Mouse (Mus musculus) neural tube, embryonic 11.5 days (tissue): ENCODE data around the gene Trib2. TPM values are rescaled to one million over a fixed set of nuclear protein-coding genes. Genes with fewer than 3 reads are reported as not detected.

Experiments used
- ATAC-seq: fragments of 200-750 bp; cut with Nextera tagmentation; 2 replicates; pipeline ENCODE4 v1.8.0; 2017; ENCODE audit warnings: moderate number of reproducible peaks, mild to moderate bottlenecking, moderate TSS enrichment, moderate library complexity; ENCODE audit not compliant: insufficient read depth, low FRiP score, low TSS enrichment
- DNase-seq: peaks from one replicate; pipeline ENCODE4 v3.0.0-alpha.2; 2015; ENCODE audit warnings: low spot score
- H3K27ac ChIP-seq: fragments of 300-500 bp; sonication (generic); 2 replicates; pipeline ENCODE4 v1.5.1; 2014; ENCODE audit warnings: low read depth, mild to moderate bottlenecking, low read length
- H3K27me3 ChIP-seq: fragments of 300-500 bp; sonication (generic); 2 replicates; pipeline ENCODE4 v1.6.1; 2014; ENCODE audit warnings: mild to moderate bottlenecking, low read length, mixed read lengths; ENCODE audit not compliant: control insufficient read depth, insufficient read depth
- H3K36me3 ChIP-seq: fragments of 300-500 bp; sonication (generic); 2 replicates; pipeline ENCODE4 v1.6.1; 2014; ENCODE audit warnings: mild to moderate bottlenecking, low read length, moderate library complexity, mixed read lengths; ENCODE audit not compliant: control insufficient read depth, insufficient read depth
- H3K4me1 ChIP-seq: fragments of 300-500 bp; sonication (generic); 2 replicates; pipeline ENCODE4 v1.6.1; 2014; ENCODE audit warnings: low read length, mixed read lengths; ENCODE audit not compliant: control insufficient read depth, insufficient read depth
- H3K4me2 ChIP-seq: fragments of 300-500 bp; sonication (generic); 2 replicates; pipeline ENCODE4 v1.6.1; 2014; ENCODE audit warnings: low read depth, mild to moderate bottlenecking, moderate library complexity
- H3K4me3 ChIP-seq: fragments of 300-500 bp; sonication (generic); 2 replicates; pipeline ENCODE4 v1.5.1; 2014; ENCODE audit warnings: low read depth, low read length
- H3K9ac ChIP-seq: fragments of 300-500 bp; sonication (generic); 2 replicates; pipeline ENCODE4 v1.6.1; 2014; ENCODE audit warnings: mild to moderate bottlenecking, low read length
- H3K9me3 ChIP-seq: fragments of 300-500 bp; sonication (generic); 2 replicates; pipeline ENCODE4 v1.6.1; 2016; ENCODE audit warnings: low read length; ENCODE audit not compliant: control insufficient read depth
- WGBS: fragments of 180-500 bp; shearing (Covaris S2); extraction: QIAGEN DNeasy Blood & Tissue Kit; methylation state at CpG from one replicate; pipeline ENCODE4 v1.1.7; 2014; 5-methylcytosine and 5-hydroxymethylcytosine counted together
- polyA plus RNA-seq: library from polyadenylated mRNA; unstranded; fragments of >200 nt; fragmentation: Nextera tagmentation; extraction: Ambion mirVana; gene quantifications from 2 replicates; pipeline ENCODE4 v1.2.1, GENCODE M21; 2014

Trib2 gene
- polyA plus RNA-seq, 1 experiment from 2014 or later, result 80.4 TPM

GRCm38 (mm10) chr12:15800196-15800913 lies 16.4 kb downstream of the Trib2 start:
- ATAC-seq (no peak), DNase-seq (no peak)
- H3K27me3 ChIP-seq, result no peaks in the 10 kb centered on the region
- no peak overlapping the region for H3K4me3 ChIP-seq
- H3K4me1 ChIP-seq, result no peaks in the 10 kb centered on the region
- peaks cover 4% of the 10 kb centered on the region; the same call in 1 of the 2 replicates for H3K36me3 ChIP-seq
- no peak overlapping the region for H3K9ac ChIP-seq
- H3K9me3 ChIP-seq, result no peaks in the 10 kb centered on the region
- WGBS, result 94% methylated on average over 4 of the region's 4 CpGs
- no peak overlapping the region for H3K4me2 ChIP-seq
- no peak overlapping the region for H3K27ac ChIP-seq

GRCm38 (mm10) chr12:15798019-15798418 lies 18.7 kb downstream of the Trib2 start:
- H3K36me3 ChIP-seq, result peaks cover 7% of the 10 kb centered on the region; the same call in 1 of the 2 replicates
- 81% methylated on average over 7 of the region's 7 CpGs for WGBS

GRCm38 (mm10) chr12:15795886-15796285 lies 20.8 kb downstream of the Trib2 start:
- ATAC-seq (no peak), DNase-seq (no peak)
- Histone ChIP-seq H3K27me3 (no peaks in the 10 kb centered on the region), H3K4me1 (no peaks in the 10 kb centered on the region), H3K4me2 (no peak overlapping the region), H3K4me3 (no peak overlapping the region), H3K27ac (no peak overlapping the region), H3K9me3 (no peaks in the 10 kb centered on the region), H3K36me3 (peaks cover 9% of the 10 kb centered on the region; the same call in 1 of the 2 replicates), H3K9ac (no peak overlapping the region)
- WGBS, result 85% methylated on average over 3 of the region's 3 CpGs

More at GRCm38 (mm10) chr12:15798019-15798418, 18.7 kb downstream of the Trib2 start:
- Histone ChIP-seq H3K9me3 (no peaks in the 10 kb centered on the region), H3K9ac (no peak overlapping the region), H3K4me3 (no peak overlapping the region), H3K27me3 (no peaks in the 10 kb centered on the region), H3K4me1 (no peaks in the 10 kb centered on the region), H3K4me2 (no peak overlapping the region), H3K27ac (no peak overlapping the region)
- DNase-seq, result no peak
- ATAC-seq, result no peak

GRCm38 (mm10) chr12:15793336-15793735 lies 23.4 kb downstream of the Trib2 start:
- ATAC-seq, result no peak
- H3K27me3 ChIP-seq, result no peaks in the 10 kb centered on the region
- no peaks in the 10 kb centered on the region for H3K4me1 ChIP-seq
- no peaks in the 10 kb centered on the region for H3K9me3 ChIP-seq
- no peak overlapping the region for H3K4me3 ChIP-seq
- no peak overlapping the region for H3K4me2 ChIP-seq
- H3K9ac ChIP-seq, result no peak overlapping the region
- no peak for DNase-seq
- H3K36me3 ChIP-seq, result peaks cover 9% of the 10 kb centered on the region; the same call in 1 of the 2 replicates
- 92% methylated on average over 8 of the region's 8 CpGs for WGBS
- no peak overlapping the region for H3K27ac ChIP-seq

GRCm38 (mm10) chr12:15790181-15790580 lies 26.5 kb downstream of the Trib2 start:
- Histone ChIP-seq H3K9ac (no peak overlapping the region), H3K4me2 (no peak overlapping the region), H3K27me3 (no peaks in the 10 kb centered on the region), H3K4me3 (no peak overlapping the region), H3K36me3 (peaks cover 9% of the 10 kb centered on the region; the same call in 1 of the 2 replicates), H3K9me3 (no peaks in the 10 kb centered on the region), H3K4me1 (no peaks in the 10 kb centered on the region), H3K27ac (no peak overlapping the region)
- ATAC-seq (no peak), DNase-seq (no peak)
- WGBS, result 87% methylated on average over 2 of the region's 2 CpGs

GRCm38 (mm10) chr12:15777047-15777446 lies 39.7 kb downstream of the Trib2 start:
- no peak for ATAC-seq
- H3K27ac ChIP-seq, result no peak overlapping the region
- no peaks in the 10 kb centered on the region for H3K27me3 ChIP-seq
- no peak overlapping the region for H3K4me3 ChIP-seq
- no peaks in the 10 kb centered on the region for H3K9me3 ChIP-seq
- H3K4me1 ChIP-seq, result no peaks in the 10 kb centered on the region
- H3K36me3 ChIP-seq, result no peaks in the 10 kb centered on the region
- H3K9ac ChIP-seq, result no peak overlapping the region
- DNase-seq, result no peak
- no peak overlapping the region for H3K4me2 ChIP-seq

- WGBS, result 82% methylated on average over 6 of the region's 6 CpGs
- no peak for ATAC-seq
- Histone ChIP-seq H3K9me3 (no peaks in the 10 kb centered on the region), H3K4me1 (no peaks in the 10 kb centered on the region), H3K27me3 (no peaks in the 10 kb centered on the region), H3K4me3 (no peak overlapping the region), H3K9ac (no peak overlapping the region), H3K27ac (no peak overlapping the region), H3K4me2 (no peak overlapping the region), H3K36me3 (no peaks in the 10 kb centered on the region)
- DNase-seq, result no peak
These were observed 45.0 kb downstream of the Trib2 start for GRCm38 (mm10) chr12:15771686-15772085.

- H3K36me3 ChIP-seq, result no peaks in the 10 kb centered on the region
- H3K9me3 ChIP-seq, result no peaks in the 10 kb centered on the region
- ATAC-seq (no peak), DNase-seq (no peak)
- H3K4me3 ChIP-seq, result no peak overlapping the region
- H3K4me2 ChIP-seq, result no peak overlapping the region
- H3K27me3 ChIP-seq, result no peaks in the 10 kb centered on the region
- H3K9ac ChIP-seq, result no peak overlapping the region
- H3K27ac ChIP-seq, result no peak overlapping the region
- H3K4me1 ChIP-seq, result no peaks in the 10 kb centered on the region
- WGBS, result 95% methylated on average over 3 of the region's 3 CpGs
These were observed 48.2 kb downstream of the Trib2 start for GRCm38 (mm10) chr12:15768536-15768935.

- Histone ChIP-seq H3K4me3 (no peak overlapping the region), H3K27ac (no peak overlapping the region), H3K4me2 (no peak overlapping the region), H3K4me1 (no peaks in the 10 kb centered on the region), H3K9me3 (no peaks in the 10 kb centered on the region), H3K36me3 (no peaks in the 10 kb centered on the region), H3K9ac (no peak overlapping the region), H3K27me3 (no peaks in the 10 kb centered on the region)
- DNase-seq, result no peak
- 96% methylated on average over 12 of the region's 12 CpGs for WGBS
- no peak for ATAC-seq
These were observed 50.7 kb downstream of the Trib2 start for GRCm38 (mm10) chr12:15765996-15766395.
